Mouse (Mus musculus) embryonic facial prominence, embryonic 10.5 days (tissue): ENCODE measurements at regions not wholly inside any gene's neighbourhood (a gene's known extent, or its start where the extent isn't known, plus 50 kb on each side); places are given as distances from the start of the nearest gene placed in this dataset.

Source experiments
- DNase-seq: peaks from one replicate; pipeline ENCODE4 v3.0.0-alpha.2; 2017; ENCODE audit warnings: low spot score
- H3K27ac ChIP-seq: fragments of 300-500 bp; sonication (generic); replicated peaks from 2 replicates; pipeline ENCODE4 v1.5.1; 2016; ENCODE audit warnings: mild to moderate bottlenecking
- H3K27me3 ChIP-seq: fragments of 300-500 bp; sonication (generic); replicated peaks from 2 replicates; pipeline ENCODE4 v1.6.1; 2016; ENCODE audit warnings: low read depth, mild to moderate bottlenecking; ENCODE audit not compliant: poor library complexity, severe bottlenecking
- H3K36me3 ChIP-seq: fragments of 300-500 bp; sonication (generic); replicated peaks from 2 replicates; pipeline ENCODE4 v1.6.1; 2016; ENCODE audit warnings: mild to moderate bottlenecking, moderate library complexity
- H3K4me1 ChIP-seq: fragments of 300-500 bp; sonication (generic); 2 replicates; pipeline ENCODE4 v1.6.1; 2016
- H3K4me3 ChIP-seq: fragments of 300-500 bp; sonication (generic); 2 replicates; pipeline ENCODE4 v1.5.1; 2016; ENCODE audit warnings: mild to moderate bottlenecking, moderate library complexity
- H3K9me3 ChIP-seq: fragments of 300-500 bp; sonication (generic); 2 replicates; pipeline ENCODE4 v1.6.1; 2016; ENCODE audit warnings: mild to moderate bottlenecking
- WGBS: fragments of 180-500 bp; shearing (Covaris S2); methylation state at CpG from one replicate; pipeline ENCODE4 v1.1.7; 2016; 5-methylcytosine and 5-hydroxymethylcytosine counted together

GRCm38 (mm10) chr17:80825518-80825901, 97.2 kb upstream of the Map4k3 start:
- no peaks in the 10 kb centered on the region for H3K36me3 ChIP-seq
- H3K4me1 ChIP-seq: peaks cover 23% of the 10 kb centered on the region
- peak overlapping the region; percentile 78 for H3K27ac ChIP-seq
- H3K9me3 ChIP-seq: no peaks in the 10 kb centered on the region
- H3K27me3 ChIP-seq: no peaks in the 10 kb centered on the region
- peak; percentile 22 for DNase-seq
- WGBS: 48% methylated on average over 10 of the region's 10 CpGs
- 0 out of 2 replicates have a peak overlapping the region, but pooled peaks have one; percentile 13 for H3K4me3 ChIP-seq

- Histone ChIP-seq H3K4me3 (no peak overlapping the region), H3K9me3 (no peaks in the 10 kb centered on the region), H3K4me1 (peaks cover 23% of the 10 kb centered on the region), H3K27ac (peak overlapping the region; percentile 78), H3K27me3 (no peaks in the 10 kb centered on the region), H3K36me3 (no peaks in the 10 kb centered on the region)
- DNase-seq: no peak
- 84% methylated on average over 13 of the region's 13 CpGs for WGBS
Measured at GRCm38 (mm10) chr17:80824826-80825517, 96.7 kb upstream of the Map4k3 start.

DNA sequence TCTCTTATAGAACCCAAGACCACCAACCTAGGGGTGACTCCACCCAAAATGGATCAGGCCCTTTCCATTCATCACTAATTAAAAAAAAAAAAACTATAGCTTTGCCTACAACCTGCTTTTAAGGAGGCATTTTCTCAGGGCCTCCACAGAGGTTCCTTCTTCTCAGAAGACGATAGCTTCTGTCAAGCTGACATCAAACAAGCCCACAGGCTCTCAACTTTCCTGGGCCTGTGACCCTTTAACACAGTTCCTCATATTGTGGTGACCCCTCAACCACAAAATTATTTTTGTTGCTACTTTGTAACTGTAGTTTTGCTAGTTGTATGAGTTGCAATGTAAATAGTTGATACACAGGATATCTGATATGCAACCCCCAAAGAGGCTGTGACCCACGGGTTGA, 96.0 kb upstream of the Map4k3 start:
- 75% methylated on average over 2 of the region's 2 CpGs for WGBS
- H3K4me3 ChIP-seq: no peak overlapping the region
- H3K9me3 ChIP-seq: no peaks in the 10 kb centered on the region
- peaks cover 23% of the 10 kb centered on the region for H3K4me1 ChIP-seq
- no peaks in the 10 kb centered on the region for H3K36me3 ChIP-seq
- no peaks in the 10 kb centered on the region for H3K27me3 ChIP-seq
- no peak overlapping the region for H3K27ac ChIP-seq
- DNase-seq: no peak

DNA sequence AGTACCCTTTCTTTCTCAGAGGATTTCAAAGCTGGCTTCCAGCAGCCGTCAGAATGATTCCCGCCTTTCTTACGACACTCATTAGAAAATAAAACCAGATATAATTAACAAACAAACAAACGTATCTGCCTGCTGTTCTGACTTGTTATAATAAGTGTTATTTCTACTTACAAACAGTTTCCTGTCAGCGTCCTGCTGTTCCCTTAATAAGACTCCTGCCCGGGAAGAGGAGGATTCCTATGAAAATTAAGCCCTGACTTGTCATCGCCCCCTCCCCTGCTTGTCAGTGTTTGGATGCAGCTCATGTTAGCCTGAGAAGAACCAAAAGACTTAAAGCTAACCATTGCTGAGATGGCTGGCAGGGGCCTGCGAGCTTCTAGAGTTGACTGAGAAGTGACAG, 92.6 kb upstream of the Map4k3 start:
- no peaks in the 10 kb centered on the region for H3K27me3 ChIP-seq
- H3K9me3 ChIP-seq: no peaks in the 10 kb centered on the region
- H3K36me3 ChIP-seq: no peaks in the 10 kb centered on the region
- no peak overlapping the region for H3K4me3 ChIP-seq
- no peak overlapping the region for H3K27ac ChIP-seq
- DNase-seq: no peak
- H3K4me1 ChIP-seq: peaks cover 16% of the 10 kb centered on the region
- 69% methylated on average over 8 of the region's 8 CpGs for WGBS

DNA sequence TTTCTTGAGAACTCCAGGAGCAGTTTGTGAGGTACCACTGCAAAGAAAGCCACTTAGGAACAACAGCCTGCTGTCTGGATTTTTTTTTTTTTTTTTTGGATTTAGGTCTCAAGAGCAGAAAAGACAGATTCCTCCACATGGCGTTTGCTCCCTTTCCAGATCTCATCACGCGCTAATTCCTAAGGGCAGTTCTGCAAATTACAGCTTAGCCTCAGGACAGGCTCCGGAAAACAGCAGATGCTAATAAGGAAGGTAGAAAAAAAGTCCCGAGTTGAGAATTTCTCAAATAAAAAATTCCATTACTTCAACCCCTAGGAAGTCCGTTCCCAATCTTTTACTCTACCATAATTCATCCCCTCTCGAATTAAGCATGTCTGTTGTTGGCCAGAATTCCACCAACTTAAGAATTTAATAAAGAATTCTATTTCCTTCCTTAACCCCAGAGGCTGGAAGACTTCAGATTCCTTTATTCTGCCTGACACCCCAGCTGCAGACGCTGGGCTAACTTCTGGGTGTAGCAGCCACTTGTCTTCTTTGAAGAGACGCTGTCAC, 90.3 kb upstream of the Map4k3 start:
- H3K4me1 ChIP-seq: peaks cover 5% of the 10 kb centered on the region
- WGBS: 70% methylated on average over 9 of the region's 9 CpGs
- no peak for DNase-seq
- no peaks in the 10 kb centered on the region for H3K27me3 ChIP-seq
- no peak overlapping the region for H3K4me3 ChIP-seq
- H3K36me3 ChIP-seq: no peaks in the 10 kb centered on the region
- H3K9me3 ChIP-seq: peaks cover 3% of the 10 kb centered on the region; the same call in 1 of the 2 replicates
- H3K27ac ChIP-seq: no peak overlapping the region; the same call in 1 of the 2 replicates

- H3K4me3 ChIP-seq: no peak overlapping the region
- H3K27ac ChIP-seq: no peak overlapping the region
- peaks cover 5% of the 10 kb centered on the region for H3K4me1 ChIP-seq
- H3K9me3 ChIP-seq: peaks cover 3% of the 10 kb centered on the region; the same call in 1 of the 2 replicates
- peak; percentile 45 for DNase-seq
- no peaks in the 10 kb centered on the region for H3K36me3 ChIP-seq
- no peaks in the 10 kb centered on the region for H3K27me3 ChIP-seq
- 75% methylated on average over 4 of the region's 4 CpGs for WGBS
Measured at GRCm38 (mm10) chr17:80815747-80816146, 87.5 kb upstream of the Map4k3 start.

DNA sequence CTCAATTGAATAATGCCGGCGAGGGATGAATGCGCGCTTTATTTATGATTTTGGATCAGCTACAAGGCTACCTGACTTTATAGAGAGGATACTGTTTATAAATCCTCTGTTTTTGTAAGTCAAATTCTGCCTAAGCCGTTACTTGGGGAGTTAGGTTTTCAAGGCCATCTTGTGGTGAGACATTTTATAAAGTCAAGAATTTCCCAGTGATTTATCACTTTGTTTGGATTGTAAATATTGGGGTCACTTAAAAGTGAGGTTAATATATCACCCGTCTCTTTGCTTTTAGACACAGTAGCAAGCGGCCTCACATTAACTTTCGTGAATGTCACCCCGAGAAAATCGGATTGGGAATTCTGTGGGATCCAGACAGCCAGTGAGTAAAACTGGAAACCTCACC, 84.9 kb upstream of the Map4k3 start:
- WGBS: 93% methylated on average over 10 of the region's 10 CpGs

GRCm38 (mm10) chr17:80809275-80809674, 81.0 kb upstream of the Map4k3 start:
- H3K27ac ChIP-seq: no peak overlapping the region
- no peaks in the 10 kb centered on the region for H3K36me3 ChIP-seq
- no peaks in the 10 kb centered on the region for H3K9me3 ChIP-seq
- no peak for DNase-seq
- 80% methylated on average over 5 of the region's 5 CpGs for WGBS
- H3K27me3 ChIP-seq: no peaks in the 10 kb centered on the region
- H3K4me3 ChIP-seq: no peak overlapping the region
- H3K4me1 ChIP-seq: no peaks in the 10 kb centered on the region

More for the DNA sequence above, 84.9 kb upstream of the Map4k3 start:
- no peak overlapping the region for H3K4me3 ChIP-seq
- H3K27ac ChIP-seq: no peak overlapping the region
- no peaks in the 10 kb centered on the region for H3K36me3 ChIP-seq
- H3K9me3 ChIP-seq: peaks cover 3% of the 10 kb centered on the region; the same call in 1 of the 2 replicates
- no peaks in the 10 kb centered on the region for H3K27me3 ChIP-seq
- no peak for DNase-seq
- peaks cover 3% of the 10 kb centered on the region for H3K4me1 ChIP-seq

DNA sequence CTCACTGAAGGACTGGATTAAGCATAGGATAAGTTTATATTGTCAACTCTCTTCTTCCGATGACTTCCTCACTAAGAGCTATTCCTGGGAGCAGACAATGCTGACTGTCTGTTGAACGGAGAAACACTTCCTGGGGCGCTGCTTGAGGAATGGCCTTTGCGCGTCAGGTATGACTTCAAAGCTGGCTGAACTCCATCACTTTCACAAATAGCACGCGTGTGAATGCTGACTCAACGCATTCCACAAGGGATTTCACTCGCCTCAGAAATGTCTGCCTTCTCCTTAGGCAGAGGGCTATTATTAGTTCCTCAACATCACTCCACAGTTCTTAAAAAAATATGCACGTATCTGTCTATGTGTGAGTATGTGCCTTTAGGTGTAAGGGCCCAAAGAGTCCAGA, 79.8 kb upstream of the Map4k3 start:
- 74% methylated on average over 10 of the region's 10 CpGs for WGBS
- no peaks in the 10 kb centered on the region for H3K9me3 ChIP-seq
- no peak for DNase-seq

DNA sequence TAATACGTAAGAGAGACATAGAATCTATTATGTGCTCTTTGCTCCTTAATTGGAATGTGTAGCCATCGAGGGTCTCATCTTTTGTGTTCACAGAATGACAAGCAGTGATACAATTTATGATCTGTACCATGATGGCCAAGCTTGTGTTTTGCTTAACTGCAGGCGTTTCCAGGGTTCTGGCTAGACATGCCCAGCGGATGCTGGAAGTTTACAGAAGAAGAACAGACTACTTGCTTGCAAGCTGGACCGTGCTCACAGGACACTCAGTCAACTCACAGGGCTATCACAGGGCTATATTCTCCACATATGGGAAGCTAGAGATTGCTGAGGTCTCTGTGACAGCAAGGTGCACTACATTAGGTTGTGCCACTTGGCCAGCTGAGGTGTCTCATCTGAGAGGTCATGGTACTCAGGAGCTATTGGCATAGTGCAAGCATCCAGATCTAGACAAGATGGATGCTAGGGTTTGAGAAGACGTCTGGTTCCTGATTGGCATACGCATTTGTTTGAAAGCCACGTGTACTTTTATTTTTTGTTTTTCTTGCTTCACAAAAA, 75.2 kb upstream of the Map4k3 start:
- WGBS: 86% methylated on average over 8 of the region's 8 CpGs
- no peak overlapping the region for H3K4me3 ChIP-seq
- H3K36me3 ChIP-seq: no peaks in the 10 kb centered on the region
- no peaks in the 10 kb centered on the region for H3K27me3 ChIP-seq
- DNase-seq: no peak
- H3K9me3 ChIP-seq: no peaks in the 10 kb centered on the region
- H3K27ac ChIP-seq: no peak overlapping the region
- H3K4me1 ChIP-seq: peaks cover 21% of the 10 kb centered on the region

More for the DNA sequence above, 79.8 kb upstream of the Map4k3 start:
- no peak overlapping the region for H3K27ac ChIP-seq
- no peaks in the 10 kb centered on the region for H3K4me1 ChIP-seq
- H3K27me3 ChIP-seq: no peaks in the 10 kb centered on the region
- no peaks in the 10 kb centered on the region for H3K36me3 ChIP-seq
- no peak overlapping the region for H3K4me3 ChIP-seq

DNA sequence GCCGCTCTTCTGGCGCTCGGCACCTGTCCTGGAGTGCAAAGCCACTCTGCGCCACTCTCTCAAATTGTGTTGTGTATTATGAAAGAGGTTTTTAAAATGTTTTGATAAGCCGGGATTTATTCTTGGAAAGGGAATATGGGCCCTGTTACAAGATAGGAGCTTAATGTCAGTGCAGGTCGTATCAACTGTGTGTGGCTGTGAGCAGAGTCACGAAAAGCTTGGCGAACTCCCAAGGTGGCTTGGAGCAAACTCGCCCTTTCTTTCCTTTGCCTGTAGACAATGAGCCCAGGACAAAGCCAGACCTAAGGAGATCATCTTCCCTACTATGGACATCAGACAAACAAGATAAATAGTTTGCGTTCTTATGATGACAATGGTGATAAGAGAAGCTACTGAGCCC, 74.3 kb upstream of the Map4k3 start:
- 77% methylated on average over 10 of the region's 10 CpGs for WGBS
- no peak for DNase-seq

DNA sequence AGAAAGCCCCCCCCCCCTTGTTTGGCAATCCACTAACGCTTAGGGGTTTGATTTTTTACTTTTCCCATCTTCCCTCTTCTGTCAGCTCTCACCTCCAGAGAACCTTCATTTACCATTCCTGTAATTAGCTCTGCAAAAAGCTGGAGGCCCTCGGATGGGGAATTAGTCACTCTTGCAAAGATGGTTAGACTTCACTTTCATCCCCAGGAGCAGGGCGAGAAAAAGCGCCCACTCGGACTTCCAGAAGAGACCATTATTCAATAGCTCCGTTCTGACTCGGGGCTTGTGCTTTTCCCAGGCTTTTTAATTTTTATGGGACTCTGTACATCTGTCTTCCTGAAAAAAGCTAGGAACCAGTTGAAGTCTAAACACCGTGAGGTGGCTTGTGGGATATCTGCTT, 73.7 kb upstream of the Map4k3 start:
- Histone ChIP-seq H3K36me3 (no peaks in the 10 kb centered on the region), H3K4me1 (peaks cover 21% of the 10 kb centered on the region), H3K4me3 (no peak overlapping the region), H3K9me3 (no peaks in the 10 kb centered on the region), H3K27me3 (no peaks in the 10 kb centered on the region), H3K27ac (peak overlapping the region; percentile 35)
- 68% methylated on average over 8 of the region's 8 CpGs for WGBS
- no peak for DNase-seq

More for the DNA sequence above, 74.3 kb upstream of the Map4k3 start:
- no peaks in the 10 kb centered on the region for H3K27me3 ChIP-seq
- no peaks in the 10 kb centered on the region for H3K9me3 ChIP-seq
- no peak overlapping the region for H3K4me3 ChIP-seq
- no peaks in the 10 kb centered on the region for H3K36me3 ChIP-seq
- no peak overlapping the region for H3K27ac ChIP-seq
- peaks cover 21% of the 10 kb centered on the region for H3K4me1 ChIP-seq

DNA sequence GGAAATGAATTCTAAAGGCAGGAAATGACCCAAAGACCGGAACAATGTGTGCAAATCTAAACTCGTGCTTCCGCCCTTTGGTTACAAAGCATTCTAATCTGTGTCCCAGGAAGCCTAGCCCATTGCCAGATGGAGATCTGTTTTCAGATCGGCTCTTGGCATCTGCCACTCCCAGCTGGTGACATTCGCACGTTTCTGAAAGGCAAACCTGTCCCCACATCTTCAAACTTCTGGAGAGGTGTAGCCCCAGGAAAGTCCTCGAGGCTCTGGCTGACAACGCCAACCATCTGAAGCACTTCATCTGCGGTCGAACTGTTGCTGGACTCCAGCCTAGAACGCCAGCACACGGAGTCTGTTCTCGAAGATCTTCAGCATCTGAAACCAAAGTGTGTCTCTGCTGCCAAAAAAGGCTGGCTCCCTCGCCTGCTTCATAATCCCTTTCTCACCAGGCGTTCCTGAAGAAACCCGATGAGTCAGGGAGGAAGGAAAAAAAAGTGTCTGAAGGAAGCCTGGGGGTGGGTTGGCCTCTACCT, 73.2 kb upstream of the Map4k3 start:
- Histone ChIP-seq H3K27me3 (no peaks in the 10 kb centered on the region), H3K4me3 (no peak overlapping the region), H3K27ac (peak overlapping the region; percentile 35), H3K4me1 (peaks cover 21% of the 10 kb centered on the region), H3K9me3 (no peaks in the 10 kb centered on the region), H3K36me3 (no peaks in the 10 kb centered on the region)
- WGBS: 46% methylated on average over 16 of the region's 16 CpGs
- peak; percentile 13 for DNase-seq
